Mouse (Mus musculus) olfactory bulb, adult 2 months (tissue): Measurements from ENCODE around the gene Gclc. TPM values are rescaled to one million over a fixed set of nuclear protein-coding genes. Genes with fewer than 3 reads are reported as not detected.

Experiments
- H3K27ac ChIP-seq: fragments of 200-500 bp; 2 replicates; pipeline ENCODE4 v1.5.1; 2012; ENCODE audit warnings: low read depth, low read length; ENCODE audit not compliant: insufficient read depth
- H3K4me1 ChIP-seq: fragments of 200-500 bp; 2 replicates; pipeline ENCODE4 v1.6.1; 2012; ENCODE audit warnings: low read length; ENCODE audit not compliant: control insufficient read depth, insufficient read depth
- H3K4me3 ChIP-seq: fragments of 200-500 bp; 2 replicates; pipeline ENCODE4 v1.5.1; 2012; ENCODE audit warnings: mild to moderate bottlenecking, low read depth, low read length, moderate library complexity; ENCODE audit not compliant: insufficient read depth
- CTCF ChIP-seq: fragments of 200-500 bp; IDR thresholded peaks from 2 replicates; pipeline ENCODE4 v1.5.1; 2012; ENCODE audit warnings: low read depth, mild to moderate bottlenecking, low read length, moderate library complexity; ENCODE audit not compliant: insufficient read depth
- POLR2A ChIP-seq: fragments of 200-500 bp; IDR thresholded peaks from 2 replicates; pipeline ENCODE4 v1.6.1; 2012; ENCODE audit warnings: mild to moderate bottlenecking, low read depth, low read length, moderate library complexity; ENCODE audit not compliant: insufficient read depth
- WGBS: fragments of 180-500 bp; shearing (Covaris S2); methylation state at CpG from one replicate; pipeline ENCODE4 v1.1.7; 2018; 5-methylcytosine and 5-hydroxymethylcytosine counted together
- polyA plus RNA-seq: library from polyadenylated mRNA; stranded (reverse); fragments of >200 nt; gene quantifications from 2 replicates; pipeline ENCODE4 v1.2.4, GENCODE M21; 2012; ENCODE audit warnings: low replicate concordance; ENCODE audit not compliant: missing spikeins, insufficient read depth, insufficient read length

The Gclc gene
- polyA plus RNA-seq, 1 experiment: not detected

DNA sequence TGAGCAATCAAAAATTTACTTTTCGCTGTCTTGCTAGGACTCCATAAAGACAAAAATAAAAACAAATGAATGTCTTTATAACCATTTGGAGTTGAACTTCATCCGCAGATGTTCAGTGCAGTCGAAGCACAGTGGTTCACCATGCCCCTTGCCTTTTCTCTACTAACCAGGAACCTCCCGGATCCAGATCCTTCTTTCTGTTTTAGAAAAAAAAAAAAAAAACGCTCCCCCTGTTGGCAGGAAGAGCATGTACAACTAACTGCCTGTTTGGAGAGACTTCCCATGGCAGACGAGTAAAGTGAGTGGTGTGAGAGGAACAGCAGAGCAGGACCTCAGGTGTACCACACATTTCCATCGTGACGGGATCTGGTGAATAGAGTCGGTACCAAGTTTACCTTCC, 1.7 kb downstream of the Gclc start:
- no peak for TF ChIP-seq CTCF
- TF ChIP-seq POLR2A: no peak
- Histone ChIP-seq H3K27ac (no peak overlapping the region), H3K4me1 (0 out of 2 replicates have a peak, but pooled peaks cover 2% of the 10 kb centered on the region), H3K4me3 (no peak overlapping the region)
- WGBS: 37% methylated on average over 9 of the region's 9 CpGs

DNA sequence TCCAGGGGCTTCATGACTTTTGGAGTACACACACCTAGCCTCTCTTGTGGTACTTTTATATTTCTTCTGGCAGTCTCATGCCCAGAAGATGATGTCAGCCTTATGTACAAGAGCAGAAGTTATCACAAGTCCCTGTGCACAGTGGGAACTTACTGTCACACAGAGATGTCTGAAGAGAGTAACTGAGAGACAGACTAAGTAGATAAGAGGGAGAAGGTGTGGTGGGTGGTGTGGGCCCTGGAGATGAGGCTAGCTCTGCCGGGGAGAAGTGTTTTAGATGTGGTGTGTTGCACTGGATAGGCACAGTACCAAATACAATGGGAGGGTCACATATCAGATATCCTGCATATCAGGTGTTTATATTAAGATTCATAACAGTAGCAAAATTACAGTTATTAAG, 3.0 kb downstream of the Gclc start:
- Histone ChIP-seq H3K4me3 (no peak overlapping the region), H3K4me1 (0 out of 2 replicates have a peak, but pooled peaks cover 2% of the 10 kb centered on the region), H3K27ac (no peak overlapping the region)
- TF ChIP-seq POLR2A: no peak
- no peak for TF ChIP-seq CTCF
- WGBS: 89% methylated on average over 1 of the region's 1 CpGs

DNA sequence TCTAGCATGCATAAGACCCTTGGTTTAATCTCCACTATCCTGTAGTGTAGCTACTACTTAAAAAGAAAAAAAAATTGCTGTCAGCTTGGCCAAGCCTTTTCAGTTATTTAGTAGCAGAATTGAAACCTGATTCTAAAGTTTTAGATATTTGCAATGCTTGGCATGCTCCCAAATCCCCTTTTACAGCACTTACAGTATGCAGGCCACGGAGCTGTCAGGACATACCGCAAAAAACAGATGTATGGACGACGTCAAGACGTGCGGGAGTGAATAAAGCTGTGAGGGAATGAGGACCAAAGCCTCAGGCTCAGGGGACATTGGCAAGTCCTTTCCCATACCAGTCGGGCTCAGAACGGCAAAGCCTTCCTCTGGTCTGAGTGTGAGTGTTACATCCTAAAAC, 4.1 kb downstream of the Gclc start:
- 87% methylated on average over 8 of the region's 8 CpGs for WGBS
- Histone ChIP-seq H3K27ac (no peak overlapping the region), H3K4me1 (0 out of 2 replicates have a peak, but pooled peaks cover 2% of the 10 kb centered on the region), H3K4me3 (no peak overlapping the region)
- TF ChIP-seq POLR2A: no peak
- no peak for TF ChIP-seq CTCF

DNA sequence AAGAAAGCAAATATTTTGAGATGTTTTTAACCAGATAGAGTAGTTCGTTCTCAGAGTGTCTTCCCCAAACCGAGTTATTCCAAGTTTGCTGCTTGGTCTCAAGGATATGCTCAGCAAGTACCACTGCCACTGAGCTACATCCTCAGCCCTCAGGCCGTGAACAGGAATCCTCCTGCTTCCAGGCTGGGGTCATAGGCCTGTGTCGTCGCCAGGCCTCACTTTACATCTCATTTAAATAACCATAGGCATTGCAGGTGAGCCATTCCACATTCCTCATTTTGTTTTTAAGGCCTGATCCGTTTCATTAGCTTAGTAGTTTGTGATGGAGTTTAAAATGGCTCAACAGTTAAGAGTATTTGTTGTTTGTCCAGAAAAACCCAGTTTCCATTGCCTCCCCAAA, 4.8 kb downstream of the Gclc start:
- TF ChIP-seq POLR2A: no peak
- 0 out of 2 replicates have a peak, but pooled peaks cover 2% of the 10 kb centered on the region for H3K4me1 ChIP-seq
- no peak overlapping the region for H3K27ac ChIP-seq
- H3K4me3 ChIP-seq: no peak overlapping the region
- WGBS: 90% methylated on average over 6 of the region's 6 CpGs

DNA sequence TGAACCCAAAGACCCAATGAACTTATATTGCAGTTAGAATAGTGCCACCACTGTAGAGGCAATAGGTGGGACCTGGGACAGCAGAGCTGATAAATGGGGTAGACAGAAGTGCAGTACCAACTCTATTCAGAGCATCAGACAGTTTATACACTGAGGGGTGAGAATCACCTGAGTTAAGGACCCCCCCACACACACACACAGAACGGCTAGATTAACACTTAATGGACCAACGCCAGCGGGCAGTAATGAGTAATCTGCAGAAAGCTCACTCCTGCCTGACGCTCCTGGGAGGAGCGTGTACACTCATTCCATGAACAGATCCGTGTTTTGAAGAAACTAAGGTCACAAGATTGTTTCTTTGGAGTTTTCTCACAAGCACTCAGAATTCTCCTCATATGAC, 5.4 kb downstream of the Gclc start:
- Histone ChIP-seq H3K4me1 (0 out of 2 replicates have a peak, but pooled peaks cover 2% of the 10 kb centered on the region), H3K27ac (no peak overlapping the region), H3K4me3 (no peak overlapping the region)
- 74% methylated on average over 6 of the region's 6 CpGs for WGBS
- no peak for TF ChIP-seq POLR2A
- no peak for TF ChIP-seq CTCF

DNA sequence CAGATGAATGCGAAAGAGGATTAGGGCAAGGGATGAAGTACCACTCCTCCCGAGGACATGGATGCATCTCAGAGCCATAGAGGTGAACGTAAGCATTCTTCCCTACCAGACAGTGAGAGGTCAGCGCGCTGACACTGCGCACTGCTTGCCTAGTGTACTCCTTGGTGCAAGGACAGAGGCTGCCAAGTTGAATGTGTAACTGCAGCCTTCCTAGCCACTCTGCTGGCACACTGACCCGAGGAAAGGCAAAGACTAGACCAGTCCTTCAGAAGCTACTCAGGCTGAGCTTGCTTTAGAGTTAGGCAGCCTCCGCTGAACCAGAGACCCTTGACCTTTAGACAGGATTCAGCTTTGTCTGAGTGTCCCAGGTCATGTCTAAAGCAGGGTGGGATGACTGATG, 11.9 kb downstream of the Gclc start:
- Histone ChIP-seq H3K4me3 (no peak overlapping the region), H3K27ac (no peak overlapping the region), H3K4me1 (peaks cover 8% of the 10 kb centered on the region)
- WGBS: 95% methylated on average over 8 of the region's 8 CpGs
- TF ChIP-seq CTCF (no peak), POLR2A (no peak)

DNA sequence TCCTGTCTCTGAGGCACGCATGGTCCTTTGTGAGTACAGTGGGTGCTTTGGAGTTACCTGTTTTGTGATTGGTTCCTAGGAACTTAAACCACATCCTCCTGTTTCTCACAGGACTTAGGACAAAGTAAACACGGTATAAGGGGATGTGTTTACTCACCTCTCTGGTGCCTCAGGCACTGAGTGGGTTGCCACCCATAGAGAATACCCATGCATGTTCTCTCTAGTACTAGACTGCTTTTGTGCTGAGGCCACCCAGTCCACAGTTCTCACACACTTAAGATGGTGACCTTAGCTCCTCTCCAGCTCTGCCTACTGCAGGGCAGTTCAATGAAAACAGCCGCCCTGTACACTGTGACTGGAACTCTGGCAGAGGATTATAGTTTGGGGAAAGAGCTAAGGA, 12.4 kb downstream of the Gclc start:
- TF ChIP-seq CTCF (no peak), POLR2A (no peak)
- WGBS: 63% methylated on average over 3 of the region's 3 CpGs
- no peak overlapping the region for H3K27ac ChIP-seq

DNA sequence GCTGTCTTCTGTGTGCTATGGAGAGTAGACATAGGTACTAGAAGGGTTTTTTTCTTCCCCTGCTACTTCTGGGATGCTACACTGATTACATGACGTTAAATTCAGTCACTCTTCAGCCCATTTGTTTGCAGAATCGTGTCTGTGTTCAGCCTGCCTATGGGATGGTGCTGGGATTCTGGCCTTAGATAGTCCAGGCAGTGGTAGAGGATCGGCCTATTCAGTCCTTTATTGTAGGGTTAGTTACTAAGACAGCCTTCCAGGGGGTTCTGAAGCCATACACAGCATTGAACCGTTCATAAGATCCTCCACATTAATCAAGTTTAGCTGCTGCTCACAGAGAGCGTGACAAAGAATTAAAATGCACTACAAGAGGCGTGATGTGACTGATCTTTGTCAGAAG, 16.6 kb downstream of the Gclc start:
- no peak overlapping the region for H3K4me3 ChIP-seq
- no peak for TF ChIP-seq CTCF
- no peak for TF ChIP-seq POLR2A
- H3K4me1 ChIP-seq: peaks cover 14% of the 10 kb centered on the region
- WGBS: 87% methylated on average over 6 of the region's 6 CpGs
- no peak overlapping the region for H3K27ac ChIP-seq

More for the DNA sequence above, 12.4 kb downstream of the Gclc start:
- no peak overlapping the region for H3K4me3 ChIP-seq
- peaks cover 13% of the 10 kb centered on the region for H3K4me1 ChIP-seq

DNA sequence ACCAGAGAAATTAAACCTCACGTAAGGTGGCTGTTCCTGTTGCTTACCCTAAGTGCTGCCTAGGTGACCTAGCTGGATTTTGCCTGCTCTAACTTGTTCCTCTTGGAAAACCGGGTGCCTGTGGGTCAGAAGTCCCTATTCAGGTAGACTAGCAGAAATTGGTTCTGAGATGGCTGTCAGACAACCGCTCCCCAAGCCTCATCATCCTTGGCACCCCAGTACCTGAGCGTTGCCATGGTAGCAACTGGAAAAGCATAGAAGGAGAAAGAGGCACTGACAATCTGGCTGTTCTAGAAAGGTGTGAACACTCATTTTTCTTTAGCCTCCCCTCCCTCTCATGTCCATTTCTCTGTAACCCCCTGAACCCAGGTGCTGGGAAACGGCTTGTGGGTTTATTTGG, 17.0 kb downstream of the Gclc start:
- no peak for TF ChIP-seq POLR2A
- TF ChIP-seq CTCF: no peak
- Histone ChIP-seq H3K4me3 (no peak overlapping the region), H3K27ac (no peak overlapping the region), H3K4me1 (peaks cover 9% of the 10 kb centered on the region)
- 94% methylated on average over 5 of the region's 5 CpGs for WGBS
